Mouse (Mus musculus) MEL (cell line): ENCODE data around the gene Ccdc80.

Source experiments
- CTCF ChIP-seq, 3 experiments: IDR thresholded peaks in 2 of 3; conservative IDR thresholded peaks in 1 of 3; 2 replicates each; pipeline ENCODE4 v1.5.1; 2011 to 2012; ENCODE audit warnings: low read length in 3 of 3, low read depth in 2 of 3, mild to moderate bottlenecking in 2 of 3, improper control_type of control experiment in 1 of 3, inconsistent platforms in 1 of 3, mixed read lengths in 1 of 3, moderate library complexity in 1 of 3; ENCODE audit not compliant: control insufficient read depth in 1 of 3, insufficient read depth in 1 of 3, poor library complexity in 1 of 3, severe bottlenecking in 1 of 3
- EP300 ChIP-seq, 2 experiments: IDR thresholded peaks; 2 replicates each; pipeline ENCODE4 v1.6.1; 2011; ENCODE audit warnings: improper control_type of control experiment in 2 of 2, low read length in 2 of 2, low read depth in 1 of 2, mild to moderate bottlenecking in 1 of 2
- MAX ChIP-seq: IDR thresholded peaks from 2 replicates; pipeline ENCODE4 v1.6.1; 2011; ENCODE audit warnings: low read length, improper control_type of control experiment
- POLR2A ChIP-seq, 2 experiments: IDR thresholded peaks; 2 replicates each; pipeline ENCODE4 v1.6.1; 2011 to 2012; ENCODE audit warnings: low read length in 2 of 2, mild to moderate bottlenecking in 2 of 2, control low read depth in 1 of 2, improper control_type of control experiment in 1 of 2, low read depth in 1 of 2, moderate library complexity in 1 of 2; ENCODE audit not compliant: control insufficient read depth in 1 of 2, insufficient read depth in 1 of 2, poor library complexity in 1 of 2
- TCF12 ChIP-seq: IDR thresholded peaks from 2 replicates; pipeline ENCODE4 v1.6.1; 2014; ENCODE audit warnings: low read depth, mild to moderate bottlenecking, inconsistent platforms, low read length, improper control_type of control experiment, moderate library complexity

DNA sequence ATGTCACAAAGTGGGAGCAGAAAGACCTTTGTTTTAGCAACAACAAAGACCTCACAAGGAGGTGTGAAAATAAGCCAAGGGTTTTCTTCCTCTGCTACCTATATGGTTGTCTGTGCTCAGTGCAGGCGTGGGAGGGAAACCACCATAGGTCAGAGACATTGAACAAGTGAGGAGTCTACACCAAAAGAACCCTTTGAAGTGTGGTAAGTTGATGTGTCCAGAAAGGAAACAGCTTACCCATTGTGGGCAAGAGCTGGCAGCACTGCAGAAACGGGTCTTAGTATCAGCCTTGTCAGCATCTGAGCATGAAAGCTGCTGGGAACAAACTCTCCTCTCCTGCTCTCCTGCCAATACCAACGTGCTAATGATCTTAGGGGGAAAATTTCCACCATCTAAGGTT lies 48.4 kb upstream of the Ccdc80 start:
- no peak for TF ChIP-seq CTCF (IDR thresholded peaks at IDR 0.05 in 2 of 3, conservative IDR thresholded peaks at IDR 0.05 in 1 of 3; ENCODE audit: control insufficient read depth in 1 of 3, insufficient read depth in 1 of 3, low read depth in 2 of 3, low read length in 3 of 3, poor library complexity in 1 of 3, severe bottlenecking in 1 of 3)
- TF ChIP-seq POLR2A (IDR thresholded peaks at IDR 0.05; ENCODE audit: control insufficient read depth in 1 of 2, insufficient read depth in 1 of 2, low read depth in 1 of 2, low read length in 2 of 2, poor library complexity in 1 of 2): no peak
- TF ChIP-seq TCF12: no peak
- no peak for TF ChIP-seq MAX
- no peak for TF ChIP-seq EP300 (IDR thresholded peaks at IDR 0.05; ENCODE audit: low read depth in 1 of 2, low read length in 2 of 2)
